Mouse (Mus musculus) embryonic facial prominence, embryonic 11.5 days (tissue): ENCODE measurements around the gene Trem1. TPM values are rescaled to one million over a fixed set of nuclear protein-coding genes. Genes with fewer than 3 reads are reported as not detected.

Source experiments
- ATAC-seq: fragments of 200-750 bp; cut with Nextera tagmentation; replicated peaks from 2 replicates; pipeline ENCODE4 v1.8.0; 2017; ENCODE audit warnings: low read depth; ENCODE audit not compliant: insufficient number of reproducible peaks, low FRiP score, low TSS enrichment
- DNase-seq: peaks from one replicate; pipeline ENCODE4 v3.0.0-alpha.2; 2015; ENCODE audit warnings: low spot score
- H3K27ac ChIP-seq: fragments of 300-500 bp; sonication (generic); replicated peaks from 2 replicates; pipeline ENCODE4 v1.5.1; 2014; ENCODE audit warnings: mild to moderate bottlenecking, low read depth, low read length, control low read depth
- H3K27me3 ChIP-seq: fragments of 300-500 bp; sonication (generic); 2 replicates; pipeline ENCODE4 v1.6.1; 2014; ENCODE audit warnings: mild to moderate bottlenecking, low read length, moderate library complexity, mixed read lengths; ENCODE audit not compliant: control insufficient read depth, insufficient read depth
- H3K36me3 ChIP-seq: fragments of 300-500 bp; sonication (generic); replicated peaks from 2 replicates; pipeline ENCODE4 v1.6.1; 2014; ENCODE audit warnings: low read depth, mild to moderate bottlenecking, low read length, moderate library complexity, mixed read lengths; ENCODE audit not compliant: control insufficient read depth, insufficient read depth
- H3K4me1 ChIP-seq: fragments of 300-500 bp; sonication (generic); 2 replicates; pipeline ENCODE4 v1.6.1; 2014; ENCODE audit warnings: low read length, mixed read lengths; ENCODE audit not compliant: control insufficient read depth, insufficient read depth
- H3K4me2 ChIP-seq: fragments of 300-500 bp; sonication (generic); 2 replicates; pipeline ENCODE4 v1.6.1; 2014; ENCODE audit warnings: low read depth, mild to moderate bottlenecking, control low read depth, low read length, moderate library complexity
- H3K4me3 ChIP-seq: fragments of 300-500 bp; sonication (generic); 2 replicates; pipeline ENCODE4 v1.5.1; 2014; ENCODE audit warnings: low read depth, low read length, control low read depth
- H3K9ac ChIP-seq: fragments of 300-500 bp; sonication (generic); replicated peaks from 2 replicates; pipeline ENCODE4 v1.6.1; 2014; ENCODE audit warnings: mild to moderate bottlenecking, control low read depth, low read length
- H3K9me3 ChIP-seq: fragments of 300-500 bp; sonication (generic); replicated peaks from 2 replicates; pipeline ENCODE4 v1.6.1; 2016; ENCODE audit warnings: mild to moderate bottlenecking, low read length, inconsistent platforms, mixed read lengths; ENCODE audit not compliant: control insufficient read depth
- WGBS: fragments of 180-500 bp; shearing (Covaris S2); extraction: QIAGEN DNeasy Blood & Tissue Kit; methylation state at CpG from one replicate; pipeline ENCODE4 v1.1.7; 2014; 5-methylcytosine and 5-hydroxymethylcytosine counted together
- polyA plus RNA-seq: library from polyadenylated mRNA; unstranded; fragments of >200 nt; fragmentation: Nextera tagmentation; extraction: Ambion mirVana; gene quantifications from 2 replicates; pipeline ENCODE4 v1.2.1, GENCODE M21; 2014

Gene Trem1
- polyA plus RNA-seq, 1 experiment from 2014 or later = 0.11 TPM

- H3K4me1 ChIP-seq = no peaks in the 10 kb centered on the region
- WGBS = 72% methylated on average over 4 of the region's 4 CpGs
- H3K9ac ChIP-seq = no peak overlapping the region
- H3K4me3 ChIP-seq = no peak overlapping the region
- H3K27me3 ChIP-seq = no peaks in the 10 kb centered on the region
- H3K36me3 ChIP-seq = no peaks in the 10 kb centered on the region
- ATAC-seq (no peak), DNase-seq (no peak)
- no peak overlapping the region for H3K4me2 ChIP-seq
- H3K9me3 ChIP-seq = no peaks in the 10 kb centered on the region
- H3K27ac ChIP-seq = no peak overlapping the region
Measured at GRCm38 (mm10) chr17:48269833-48270232, 37.3 kb downstream of the Trem1 start.

GRCm38 (mm10) chr17:48272158-48272557, 39.6 kb downstream of the Trem1 start:
- Histone ChIP-seq H3K27me3 (no peaks in the 10 kb centered on the region), H3K36me3 (no peaks in the 10 kb centered on the region), H3K4me3 (no peak overlapping the region), H3K9me3 (no peaks in the 10 kb centered on the region), H3K4me2 (no peak overlapping the region), H3K9ac (no peak overlapping the region), H3K27ac (no peak overlapping the region), H3K4me1 (no peaks in the 10 kb centered on the region)
- DNase-seq (no peak), ATAC-seq (no peak)
- 70% methylated on average over 5 of the region's 5 CpGs for WGBS

- no peak overlapping the region for H3K4me3 ChIP-seq
- DNase-seq (no peak), ATAC-seq (no peak)
- no peaks in the 10 kb centered on the region for H3K27me3 ChIP-seq
- H3K9ac ChIP-seq = no peak overlapping the region
- H3K27ac ChIP-seq = no peak overlapping the region
- H3K9me3 ChIP-seq = no peaks in the 10 kb centered on the region
- WGBS = 89% methylated on average over 4 of the region's 4 CpGs
- no peaks in the 10 kb centered on the region for H3K36me3 ChIP-seq
- no peak overlapping the region for H3K4me2 ChIP-seq
- no peaks in the 10 kb centered on the region for H3K4me1 ChIP-seq
Measured at GRCm38 (mm10) chr17:48272598-48272997, 40.0 kb downstream of the Trem1 start.

- WGBS = 88% methylated on average over 3 of the region's 4 CpGs
- ATAC-seq (no peak), DNase-seq (no peak)
- H3K9me3 ChIP-seq = no peaks in the 10 kb centered on the region
- H3K4me3 ChIP-seq = no peak overlapping the region
- H3K27ac ChIP-seq = no peak overlapping the region
- no peak overlapping the region for H3K9ac ChIP-seq
- no peaks in the 10 kb centered on the region for H3K4me1 ChIP-seq
- H3K27me3 ChIP-seq = no peaks in the 10 kb centered on the region
- H3K4me2 ChIP-seq = no peak overlapping the region
- H3K36me3 ChIP-seq = no peaks in the 10 kb centered on the region
Measured at GRCm38 (mm10) chr17:48274098-48274497, 41.5 kb downstream of the Trem1 start.

- H3K36me3 ChIP-seq = no peaks in the 10 kb centered on the region
- H3K4me2 ChIP-seq = no peak overlapping the region
- ATAC-seq (no peak), DNase-seq (peak; percentile 90)
- H3K27me3 ChIP-seq = no peaks in the 10 kb centered on the region
- H3K27ac ChIP-seq = no peak overlapping the region
- no peak overlapping the region for H3K9ac ChIP-seq
- WGBS = 29% methylated on average over 6 of the region's 6 CpGs
- no peaks in the 10 kb centered on the region for H3K9me3 ChIP-seq
- no peak overlapping the region for H3K4me3 ChIP-seq
- H3K4me1 ChIP-seq = no peaks in the 10 kb centered on the region
Measured at GRCm38 (mm10) chr17:48274885-48275284, 42.3 kb downstream of the Trem1 start.

GRCm38 (mm10) chr17:48275736-48276135, 43.2 kb downstream of the Trem1 start:
- H3K4me3 ChIP-seq = no peak overlapping the region
- no peak overlapping the region for H3K4me2 ChIP-seq
- no peak for DNase-seq
- 69% methylated on average over 7 of the region's 7 CpGs for WGBS
- H3K9ac ChIP-seq = no peak overlapping the region
- no peaks in the 10 kb centered on the region for H3K27me3 ChIP-seq
- H3K9me3 ChIP-seq = no peaks in the 10 kb centered on the region
- H3K4me1 ChIP-seq = no peaks in the 10 kb centered on the region
- no peaks in the 10 kb centered on the region for H3K36me3 ChIP-seq
- H3K27ac ChIP-seq = no peak overlapping the region
- ATAC-seq = no peak

GRCm38 (mm10) chr17:48278381-48278780, 45.8 kb downstream of the Trem1 start:
- ATAC-seq (no peak), DNase-seq (no peak)
- Histone ChIP-seq H3K4me3 (no peak overlapping the region), H3K4me2 (no peak overlapping the region), H3K9ac (no peak overlapping the region), H3K4me1 (no peaks in the 10 kb centered on the region), H3K27me3 (no peaks in the 10 kb centered on the region), H3K9me3 (no peaks in the 10 kb centered on the region), H3K36me3 (no peaks in the 10 kb centered on the region), H3K27ac (no peak overlapping the region)

GRCm38 (mm10) chr17:48279002-48279401, 46.4 kb downstream of the Trem1 start:
- no peak overlapping the region for H3K9ac ChIP-seq
- H3K9me3 ChIP-seq = no peaks in the 10 kb centered on the region
- WGBS = 83% methylated on average over 4 of the region's 4 CpGs

More at GRCm38 (mm10) chr17:48279002-48279401, 46.4 kb downstream of the Trem1 start:
- Histone ChIP-seq H3K4me2 (no peak overlapping the region), H3K4me1 (no peaks in the 10 kb centered on the region), H3K27ac (no peak overlapping the region), H3K27me3 (no peaks in the 10 kb centered on the region), H3K4me3 (no peak overlapping the region), H3K36me3 (no peaks in the 10 kb centered on the region)
- ATAC-seq (no peak), DNase-seq (no peak)
